Mouse (Mus musculus): ENCODE measurements around the gene Ptgfrn.

Ptgfrn gene

GRCm38 (mm10) chr3:101078344-101078743 lies 31.7 kb downstream of the Ptgfrn start:
- no peak for DNase-seq

- no peak for DNase-seq
Observed at GRCm38 (mm10) chr3:101077710-101078100, 32.4 kb downstream of the Ptgfrn start.

- DNase-seq, result no peak
Observed at GRCm38 (mm10) chr3:101076966-101077709, 32.9 kb downstream of the Ptgfrn start.

GRCm38 (mm10) chr3:101075866-101076265 lies 34.2 kb downstream of the Ptgfrn start:
- DNase-seq, result no peak

GRCm38 (mm10) chr3:101073384-101073783 lies 36.7 kb downstream of the Ptgfrn start:
- DNase-seq, result no peak

GRCm38 (mm10) chr3:101072506-101073215 lies 37.4 kb downstream of the Ptgfrn start:
- no peak for DNase-seq

DNA sequence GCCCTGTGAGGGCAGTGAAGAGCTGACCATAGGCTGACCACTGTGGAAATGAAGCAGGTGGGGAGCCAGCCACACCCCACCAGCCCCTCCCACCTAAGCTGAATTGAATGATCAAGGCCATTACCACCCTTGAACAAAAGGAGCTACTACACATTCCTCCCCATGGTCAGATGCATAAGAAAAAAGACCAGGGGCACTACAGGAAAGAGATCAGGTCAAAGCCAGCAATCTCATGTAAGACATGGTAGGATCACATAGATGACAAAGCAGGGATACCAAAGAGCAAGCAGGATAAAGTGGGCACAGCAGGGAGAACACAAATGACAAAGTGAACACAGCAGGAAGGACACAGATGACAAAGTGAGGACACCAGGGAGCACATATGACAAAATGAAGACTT lies 38.5 kb downstream of the Ptgfrn start:
- DNase-seq, result no peak

DNA sequence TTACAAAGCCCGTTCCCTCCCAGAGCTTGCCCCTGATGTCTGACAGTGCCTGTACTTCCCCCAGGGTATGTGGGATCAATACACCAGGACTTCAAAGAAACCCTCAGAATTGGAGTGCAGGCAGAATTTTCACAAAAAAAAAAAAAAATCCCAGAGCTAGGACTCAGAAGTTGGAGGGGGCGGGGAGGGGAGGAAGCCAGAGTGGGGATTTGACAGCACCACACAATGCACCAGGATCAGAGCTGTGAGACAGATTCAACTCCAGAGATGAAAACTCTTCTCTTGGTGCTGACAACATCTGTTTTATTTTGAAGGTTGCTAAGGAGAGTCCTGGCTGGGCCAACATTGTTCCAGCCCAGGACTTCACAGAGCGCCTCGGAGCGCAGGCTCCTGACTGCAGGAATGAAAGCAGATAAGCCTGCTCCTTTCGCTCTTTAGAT lies 39.3 kb downstream of the Ptgfrn start:
- DNase-seq, result no peak

DNA sequence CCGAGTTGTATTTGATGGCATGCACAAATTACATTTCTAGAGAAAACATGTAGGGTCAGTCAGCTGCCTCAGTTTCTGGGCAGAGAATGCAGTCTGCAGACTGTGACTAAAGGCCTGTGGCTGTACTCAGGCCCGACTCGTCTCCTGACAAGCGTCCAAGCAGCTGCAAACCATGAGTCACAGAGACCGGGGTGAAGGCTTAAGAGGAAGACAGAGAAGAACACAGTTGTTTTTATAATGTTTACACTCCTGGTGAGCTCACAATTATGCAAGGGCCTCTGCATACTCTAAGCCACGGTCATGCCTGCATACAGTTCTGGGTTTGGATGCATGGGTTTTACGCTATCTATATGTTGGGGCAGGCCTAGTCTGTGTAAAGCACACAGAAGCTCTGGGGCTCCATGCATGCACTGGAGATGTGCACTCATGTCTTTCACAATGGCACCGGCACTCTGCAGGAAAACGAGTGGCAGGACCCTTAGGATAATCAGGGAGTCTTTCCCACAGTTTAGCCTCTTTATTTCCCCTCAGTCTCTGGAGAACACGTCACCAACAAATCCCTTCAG lies 39.8 kb downstream of the Ptgfrn start:
- no peak for DNase-seq

GRCm38 (mm10) chr3:101068701-101069100 lies 41.4 kb downstream of the Ptgfrn start:
- no peak for DNase-seq

- DNase-seq, result no peak
Observed at GRCm38 (mm10) chr3:101066175-101066574, 43.9 kb downstream of the Ptgfrn start.

DNA sequence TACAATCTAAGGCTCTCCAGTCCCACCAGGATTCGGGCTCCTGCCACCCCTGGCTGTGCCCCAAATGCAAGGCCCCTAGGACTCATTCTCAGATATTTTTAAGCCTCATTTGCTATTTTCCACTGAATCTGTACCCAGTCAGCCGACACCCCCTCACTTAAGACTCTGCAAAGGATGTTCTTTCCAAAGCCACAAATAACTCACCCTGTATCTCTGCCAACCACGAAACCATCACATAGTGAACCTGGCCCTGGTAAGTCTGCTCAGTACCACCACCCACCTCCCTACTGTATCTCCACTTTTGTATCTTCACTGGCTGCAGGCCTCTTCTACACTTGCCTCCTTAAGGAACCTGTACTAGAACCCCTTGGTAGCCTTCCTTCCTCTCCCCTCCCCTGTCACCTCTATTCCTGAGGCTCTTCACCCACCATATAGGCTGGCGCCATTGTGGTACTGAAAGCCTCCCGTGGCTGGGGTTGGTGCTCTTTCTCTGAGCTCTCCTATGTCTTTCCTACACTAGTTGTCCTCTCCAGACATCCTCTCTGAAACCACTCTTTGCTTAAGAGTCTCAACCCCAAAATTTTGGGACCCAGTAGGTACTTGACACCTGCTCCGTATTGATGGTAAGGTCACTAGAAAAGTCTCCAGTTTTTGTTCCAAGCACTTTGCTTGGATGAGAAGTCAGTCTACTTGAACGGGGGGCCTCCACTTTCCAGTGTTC lies 48.1 kb downstream of the Ptgfrn start:
- no peak for DNase-seq

GRCm38 (mm10) chr3:101059214-101059613 lies 50.9 kb downstream of the Ptgfrn start:
- no peak for DNase-seq

- DNase-seq, result no peak
Observed at GRCm38 (mm10) chr3:101058203-101058602, 51.9 kb downstream of the Ptgfrn start.

GRCm38 (mm10) chr3:101055216-101055615 lies 54.9 kb downstream of the Ptgfrn start:
- DNase-seq, result no peak

- no peak for DNase-seq
Observed at GRCm38 (mm10) chr3:101051601-101052000, 58.5 kb downstream of the Ptgfrn start.

GRCm38 (mm10) chr3:101049997-101050396 lies 60.1 kb downstream of the Ptgfrn start:
- DNase-seq, result no peak

DNA sequence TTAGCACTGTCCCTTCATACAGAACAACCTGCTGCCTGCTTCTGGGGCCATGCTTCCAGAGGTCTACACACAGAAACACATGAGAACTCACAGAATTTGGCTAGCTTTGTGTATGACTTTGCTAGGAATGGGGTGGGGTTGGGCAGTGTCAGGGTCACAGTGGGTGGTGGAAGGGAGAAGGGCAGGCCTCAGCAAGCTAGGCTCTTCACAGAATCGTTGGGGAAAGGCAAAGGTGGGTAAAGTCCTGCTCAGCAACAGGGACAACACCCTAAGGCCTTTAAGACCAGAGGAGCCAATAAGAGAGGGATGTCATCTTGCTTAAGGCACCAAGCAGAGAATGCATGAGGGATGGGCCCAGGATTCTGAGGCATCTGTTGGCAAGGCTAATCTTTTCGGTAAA lies 61.3 kb downstream of the Ptgfrn start:
- DNase-seq, result no peak

DNA sequence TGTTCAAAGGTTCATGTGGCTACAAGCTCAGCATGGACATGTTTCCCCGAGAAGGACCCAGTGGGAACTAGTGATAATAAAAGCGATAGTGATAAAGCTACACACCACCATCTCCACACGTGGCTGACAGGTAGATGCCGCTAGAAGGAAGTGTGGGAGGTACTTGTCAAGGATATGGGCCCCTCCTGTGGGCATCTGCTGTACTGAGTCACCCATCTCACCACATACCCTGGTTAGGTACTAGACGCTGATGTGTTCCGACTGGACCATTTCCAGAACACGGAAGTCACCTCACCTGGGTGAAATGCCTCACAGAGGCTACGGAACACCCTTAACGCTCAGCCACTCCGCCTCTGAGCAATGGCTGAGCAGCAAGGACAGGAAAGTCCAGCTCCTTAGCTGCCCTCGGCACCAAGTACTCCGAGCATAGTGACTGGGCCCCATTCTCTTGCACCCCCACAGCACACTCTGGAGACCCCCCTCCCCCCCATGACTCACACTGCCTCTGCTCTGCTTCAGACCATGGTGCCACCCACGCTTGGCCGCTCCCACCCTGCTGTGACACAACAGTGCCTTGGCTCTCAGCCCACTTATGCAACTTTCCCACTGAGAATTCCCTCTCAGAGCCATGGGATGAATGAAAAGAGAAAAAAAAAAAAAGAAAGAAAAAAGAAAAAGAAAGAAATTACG lies 62.3 kb downstream of the Ptgfrn start:
- DNase-seq, result no peak

DNA sequence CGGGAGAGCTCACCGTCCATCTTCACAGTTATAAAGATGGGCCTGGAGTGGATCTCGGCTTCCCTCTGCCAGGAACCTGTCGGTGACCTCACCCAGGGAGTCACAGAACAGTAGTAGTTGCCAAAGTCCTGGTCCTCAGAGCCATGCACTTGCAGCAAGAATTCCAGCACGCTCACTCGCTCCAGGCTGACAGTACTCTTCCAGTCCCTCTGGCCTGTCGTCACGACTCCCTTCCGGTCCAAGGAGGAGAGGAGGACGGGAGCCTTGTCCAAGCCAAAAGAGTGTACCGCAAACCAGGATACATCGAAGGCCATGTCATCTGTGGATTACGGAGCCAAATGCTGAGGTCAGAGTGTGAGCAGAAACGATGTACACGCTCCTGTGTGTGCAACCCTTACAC lies 64.6 kb downstream of the Ptgfrn start:
- DNase-seq, result no peak

GRCm38 (mm10) chr3:101044686-101045085 lies 65.4 kb downstream of the Ptgfrn start:
- no peak for DNase-seq

GRCm38 (mm10) chr3:101041997-101042396 lies 68.1 kb downstream of the Ptgfrn start:
- DNase-seq, result no peak
